Mouse (Mus musculus) activated CD4-positive, CD25-positive, alpha-beta regulatory T cell (primary cell): ENCODE measurements around the gene Hnrnpul2. TPM values are rescaled to one million over a fixed set of nuclear protein-coding genes. Genes with fewer than 3 reads are reported as not detected.

Source experiments
- polyA plus RNA-seq, 2 experiments: library from polyadenylated mRNA; unstranded; fragments of 100-300 nt; shearing (Covaris generic); gene quantifications; one replicate each; pipeline ENCODE4 v1.2.1; 2017

Gene Hnrnpul2
- polyA plus RNA-seq, result 10 to 100 TPM; 13.8 to 14.4 TPM

GRCm38 (mm10) chr19:8819596-8820423 is at the start of gene Hnrnpul2:
Gene Hnrnpul2 (plus strand): TSS chr19:8820010.

GRCm38 (mm10) chr19:8770567-8771270 is 49.1 kb upstream of the Hnrnpul2 start, which contains the start of gene Tmem223:
Gene Tmem223 (plus strand): TSS chr19:8770996.

GRCm38 (mm10) chr19:8774086-8774835 is 45.5 kb upstream of the Hnrnpul2 start, which contains the start of gene Tmem179b:
Gene Tmem179b (minus strand): TSS chr19:8774467.

GRCm38 (mm10) chr19:8786008-8786781 is 33.6 kb upstream of the Hnrnpul2 start, which contains the start of gene Taf6l:
Gene Taf6l (minus strand): TSS chr19:8786417.

GRCm38 (mm10) chr19:8798264-8798946 is 21.4 kb upstream of the Hnrnpul2 start, which contains the start of gene Polr2g:
Gene Polr2g (minus strand): TSS chr19:8798577.

GRCm38 (mm10) chr19:8802130-8802821 is 17.5 kb upstream of the Hnrnpul2 start, which contains the start of gene Zbtb3:
Gene Zbtb3 (plus strand): TSS chr19:8802555.

GRCm38 (mm10) chr19:8818801-8819595 is 812 bp upstream of the Hnrnpul2 start, which contains the start of gene Ttc9c:
Gene Ttc9c (minus strand): TSS chr19:8819333.

GRCm38 (mm10) chr19:8829660-8830059 is 9.8 kb downstream of the Hnrnpul2 start, which contains the start of gene AC129217.1:
Gene AC129217.1 (plus strand): TSS chr19:8829773.

GRCm38 (mm10) chr19:8837251-8837791 is 17.5 kb downstream of the Hnrnpul2 start, which contains the start of gene Bscl2:
Gene Bscl2 (plus strand): TSS chr19:8837467.

GRCm38 (mm10) chr19:8839103-8839907 is 19.5 kb downstream of the Hnrnpul2 start, which contains the start of gene Gng3:
Gene Gng3 (minus strand): TSS chr19:8839194.

GRCm38 (mm10) chr19:8850402-8850901 is 30.6 kb downstream of the Hnrnpul2 start, which contains the start of gene Lrrn4cl:
Gene Lrrn4cl (plus strand): TSS chr19:8850768.

GRCm38 (mm10) chr19:8871267-8872186 is 51.7 kb downstream of the Hnrnpul2 start, which contains the start of gene Ubxn1:
Gene Ubxn1 (plus strand): TSS chr19:8871496.

GRCm38 (mm10) chr19:8880311-8881033 is 60.7 kb downstream of the Hnrnpul2 start, which contains the start of gene Uqcc3:
Gene Uqcc3 (minus strand): TSS chr19:8880923.

GRCm38 (mm10) chr19:8883616-8884015 is 63.8 kb downstream of the Hnrnpul2 start, which contains the start of the genes Lbhd1 and Gm49403:
Gene Lbhd1 (plus strand): TSS chr19:8883732.
Gene Gm49403 (plus strand): TSS chr19:8883930.

